Mouse (Mus musculus) heart, embryonic 10.5 days (tissue): ENCODE measurements around the gene Mybpc2. TPM values are rescaled to one million over a fixed set of nuclear protein-coding genes. Genes with fewer than 3 reads are reported as not detected.

Experiments used
- DNase-seq: peaks from one replicate; pipeline ENCODE4 v3.0.0-alpha.2; 2017; ENCODE audit warnings: low spot score
- H3K27ac ChIP-seq: fragments of 300-500 bp; sonication (generic); 2 replicates; pipeline ENCODE4 v1.5.1; 2016; ENCODE audit warnings: mild to moderate bottlenecking
- H3K27me3 ChIP-seq: fragments of 300-500 bp; sonication (generic); 2 replicates; pipeline ENCODE4 v1.6.1; 2016; ENCODE audit warnings: mild to moderate bottlenecking; ENCODE audit not compliant: poor library complexity, insufficient read depth, severe bottlenecking
- H3K36me3 ChIP-seq: fragments of 300-500 bp; sonication (generic); 2 replicates; pipeline ENCODE4 v1.6.1; 2016; ENCODE audit warnings: mild to moderate bottlenecking, moderate library complexity
- H3K4me1 ChIP-seq: fragments of 300-500 bp; sonication (generic); 2 replicates; pipeline ENCODE4 v1.6.1; 2016; ENCODE audit warnings: mild to moderate bottlenecking
- H3K4me3 ChIP-seq: fragments of 300-500 bp; sonication (generic); 2 replicates; pipeline ENCODE4 v1.5.1; 2016; ENCODE audit warnings: mild to moderate bottlenecking, moderate library complexity
- H3K9me3 ChIP-seq: fragments of 300-500 bp; sonication (generic); 2 replicates; pipeline ENCODE4 v1.6.1; 2016; ENCODE audit warnings: mild to moderate bottlenecking, moderate library complexity
- WGBS: fragments of 180-500 bp; shearing (Covaris S2); methylation state at CpG from one replicate; pipeline ENCODE4 v1.1.7; 2016; 5-methylcytosine and 5-hydroxymethylcytosine counted together
- polyA plus RNA-seq: library from polyadenylated mRNA; unstranded; fragments of >200 nt; fragmentation: Nextera tagmentation; extraction: Ambion mirVana; gene quantifications from 2 replicates; pipeline ENCODE4 v1.2.1, GENCODE M21; 2016

Gene Mybpc2
- polyA plus RNA-seq, 1 experiment from 2014 or later = 0.21 TPM

DNA sequence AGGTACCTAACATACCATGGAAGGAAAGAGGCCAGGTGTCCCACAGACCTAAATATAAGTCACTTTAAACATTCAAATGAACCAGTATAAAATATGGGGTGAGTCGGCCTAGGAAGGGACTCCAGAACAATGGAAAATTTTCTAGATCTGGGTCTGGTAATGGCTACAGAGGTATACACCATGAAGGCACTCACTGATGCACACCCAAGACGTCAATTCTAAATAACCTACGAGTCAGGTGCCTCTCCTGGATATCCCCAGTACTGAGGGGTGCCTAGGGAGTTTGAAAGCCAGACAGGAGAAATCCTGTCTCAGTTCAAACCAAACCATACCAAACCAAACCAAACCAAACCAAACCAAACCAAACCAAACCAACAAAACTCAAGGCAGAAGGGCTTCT lies 6.1 kb upstream of the Mybpc2 start:
- Histone ChIP-seq H3K4me3 (no peak overlapping the region), H3K36me3 (peaks cover 33% of the 10 kb centered on the region), H3K9me3 (no peaks in the 10 kb centered on the region), H3K27ac (no peak overlapping the region), H3K4me1 (peaks cover 17% of the 10 kb centered on the region), H3K27me3 (peaks cover 53% of the 10 kb centered on the region)
- WGBS = 76% methylated on average over 3 of the region's 3 CpGs
- no peak for DNase-seq

DNA sequence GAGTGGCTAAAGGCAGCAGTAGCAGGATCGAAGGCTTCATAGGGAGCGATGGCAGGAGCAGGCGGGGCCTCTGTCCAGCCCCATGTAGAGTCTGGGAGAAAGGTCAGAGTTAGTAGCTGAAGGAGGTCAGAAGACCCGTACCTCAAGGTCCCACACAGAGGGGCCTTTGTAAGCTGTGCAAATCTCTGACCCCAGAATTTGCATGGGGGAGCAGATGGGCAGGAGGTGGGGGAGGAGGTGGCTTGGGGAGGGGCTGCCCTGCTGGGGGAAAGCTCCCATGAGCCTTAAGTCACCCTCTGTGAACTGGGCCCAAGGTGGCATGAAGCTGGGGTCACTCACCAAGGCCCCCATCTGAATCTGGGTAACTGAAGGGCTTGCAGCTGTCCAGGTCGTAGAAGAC lies 5.1 kb upstream of the Mybpc2 start:
- H3K27me3 ChIP-seq = peaks cover 62% of the 10 kb centered on the region
- H3K4me1 ChIP-seq = peaks cover 23% of the 10 kb centered on the region
- H3K4me3 ChIP-seq = no peak overlapping the region
- WGBS = 67% methylated on average over 5 of the region's 5 CpGs
- no peak overlapping the region for H3K27ac ChIP-seq
- H3K36me3 ChIP-seq = peaks cover 23% of the 10 kb centered on the region
- no peak for DNase-seq
- H3K9me3 ChIP-seq = no peaks in the 10 kb centered on the region

DNA sequence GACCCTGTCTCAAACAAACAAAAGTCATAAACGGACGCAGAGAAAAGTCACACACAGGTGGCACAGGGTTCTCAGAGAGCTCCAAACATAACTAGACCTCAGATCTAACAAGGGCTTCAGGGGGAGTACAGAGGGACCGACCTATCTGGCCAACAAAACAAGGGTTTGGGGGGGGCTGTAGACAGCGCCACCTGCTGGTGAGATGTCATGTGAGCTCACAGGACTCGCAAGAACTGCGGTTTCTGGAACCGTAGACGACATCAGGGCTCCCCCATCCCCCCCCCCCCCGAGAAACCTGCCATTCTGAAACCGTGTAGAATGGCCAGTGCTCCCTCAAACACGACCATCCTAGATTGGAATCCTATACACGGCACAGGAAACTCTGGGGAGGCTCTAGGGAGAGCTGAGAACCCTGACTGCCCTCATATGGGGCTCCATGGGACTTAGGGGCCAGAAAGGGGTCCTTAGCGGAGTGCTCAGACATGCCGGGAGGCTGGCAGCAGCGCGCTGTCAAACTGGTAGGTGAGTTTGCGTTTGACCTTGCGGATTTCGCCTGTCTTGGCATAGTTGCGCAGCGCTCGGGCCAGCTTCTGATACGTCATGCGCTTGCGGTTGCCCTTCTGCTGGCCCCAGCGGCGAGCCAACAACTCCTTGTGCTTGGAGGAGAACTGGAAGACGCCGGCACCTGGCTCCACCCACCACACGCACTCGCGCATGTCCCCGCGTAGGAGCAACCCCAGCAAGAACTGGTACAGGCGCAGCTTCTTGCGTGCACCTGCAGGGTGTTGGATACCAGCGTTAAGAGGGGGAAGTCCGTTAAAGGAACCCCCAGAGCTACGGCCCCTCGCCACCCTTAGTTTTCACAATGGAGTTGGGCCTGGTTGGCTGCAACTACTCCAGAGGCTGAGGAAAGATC lies 3.3 kb upstream of the Mybpc2 start:
- H3K36me3 ChIP-seq = peaks cover 6% of the 10 kb centered on the region
- H3K9me3 ChIP-seq = no peaks in the 10 kb centered on the region
- H3K4me1 ChIP-seq = peaks cover 23% of the 10 kb centered on the region
- H3K27me3 ChIP-seq = peaks cover 80% of the 10 kb centered on the region
- 6% methylated on average over 40 of the region's 40 CpGs for WGBS
- H3K4me3 ChIP-seq = peak overlapping the region; percentile 58
- peak; percentile 88 for DNase-seq
- peak overlapping the region; percentile 79 for H3K27ac ChIP-seq

DNA sequence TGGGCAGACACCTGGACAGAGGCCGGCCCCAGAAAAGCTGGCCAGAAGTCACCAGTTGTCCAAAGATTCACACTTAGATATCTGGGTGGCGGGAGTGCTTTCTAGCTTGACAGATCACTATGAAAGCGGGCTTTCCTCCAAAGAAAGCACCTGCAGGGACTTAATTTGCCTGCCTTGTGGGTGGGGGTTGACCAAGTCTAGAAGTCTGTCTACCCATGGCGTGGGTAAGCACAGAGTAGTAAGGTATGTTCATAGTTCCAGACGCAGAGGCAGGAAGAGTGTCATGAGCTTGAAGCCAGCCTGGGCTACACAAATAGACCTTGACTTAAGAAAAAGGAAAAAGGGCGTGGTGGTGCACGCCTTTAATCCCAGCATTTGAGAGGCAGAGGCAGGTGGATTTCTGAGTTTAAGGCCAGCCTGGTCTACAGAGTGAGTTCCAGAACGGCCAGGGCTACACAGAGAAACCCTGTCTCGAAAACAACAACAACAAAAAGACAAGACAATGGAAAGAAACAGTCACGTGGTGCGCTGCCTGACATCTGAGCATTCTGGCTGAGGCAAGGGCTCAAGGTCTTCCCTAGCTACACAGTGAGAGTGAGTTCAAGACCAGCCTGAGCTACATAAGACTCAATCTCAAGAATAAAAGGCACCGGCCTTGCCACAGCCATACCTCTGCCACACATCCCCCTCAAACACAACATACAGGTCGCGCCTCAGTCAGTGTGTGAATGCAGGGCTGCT lies 2.1 kb upstream of the Mybpc2 start:
- peaks cover 29% of the 10 kb centered on the region for H3K4me1 ChIP-seq
- H3K9me3 ChIP-seq = no peaks in the 10 kb centered on the region
- H3K4me3 ChIP-seq = no peak overlapping the region
- peaks cover 92% of the 10 kb centered on the region for H3K27me3 ChIP-seq
- no peak for DNase-seq
- H3K36me3 ChIP-seq = no peaks in the 10 kb centered on the region
- H3K27ac ChIP-seq = no peak overlapping the region
- WGBS = 83% methylated on average over 14 of the region's 14 CpGs

DNA sequence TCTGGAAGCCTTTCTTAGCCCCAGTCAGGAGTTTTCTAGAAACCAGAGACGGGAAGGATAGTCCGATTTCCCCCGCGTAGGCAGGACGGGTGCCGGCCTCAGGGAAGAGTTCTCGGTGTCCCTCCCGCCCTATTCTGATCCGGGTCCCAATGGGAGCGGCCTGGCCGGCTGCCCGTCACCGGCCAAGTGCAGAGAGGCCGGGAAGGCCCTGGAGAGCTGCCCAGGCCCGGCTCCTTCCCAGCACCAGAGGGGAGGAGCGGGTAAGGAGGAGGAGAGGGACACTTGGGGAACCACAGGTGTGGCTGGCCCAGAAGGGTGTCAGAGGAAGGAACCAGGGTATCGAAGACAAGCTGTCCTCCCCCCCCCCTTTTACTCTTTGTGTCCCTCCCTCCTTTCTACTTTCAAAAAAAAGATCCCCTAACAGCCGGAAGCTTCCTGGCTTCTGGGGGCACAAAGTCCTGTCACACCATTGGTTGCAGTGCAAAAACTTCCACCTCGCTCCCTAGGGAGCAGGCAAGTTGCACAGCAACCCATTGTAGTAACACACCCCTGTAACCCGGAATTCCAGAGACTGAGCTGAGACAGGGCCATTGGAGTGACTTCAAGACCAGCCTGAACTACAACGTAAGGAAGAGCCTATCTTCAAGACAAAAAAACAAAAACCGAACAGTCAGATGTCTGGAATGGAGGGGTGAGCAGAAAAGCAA lies 823 bp upstream of the Mybpc2 start:
- Histone ChIP-seq H3K27ac (peak overlapping the region; percentile 62; the same call in 1 of the 2 replicates), H3K9me3 (no peaks in the 10 kb centered on the region), H3K4me1 (peaks cover 30% of the 10 kb centered on the region), H3K27me3 (peaks cover 95% of the 10 kb centered on the region), H3K4me3 (peak overlapping the region; percentile 29; the same call in 1 of the 2 replicates), H3K36me3 (no peaks in the 10 kb centered on the region)
- WGBS = 14% methylated on average over 22 of the region's 22 CpGs
- no peak for DNase-seq

DNA sequence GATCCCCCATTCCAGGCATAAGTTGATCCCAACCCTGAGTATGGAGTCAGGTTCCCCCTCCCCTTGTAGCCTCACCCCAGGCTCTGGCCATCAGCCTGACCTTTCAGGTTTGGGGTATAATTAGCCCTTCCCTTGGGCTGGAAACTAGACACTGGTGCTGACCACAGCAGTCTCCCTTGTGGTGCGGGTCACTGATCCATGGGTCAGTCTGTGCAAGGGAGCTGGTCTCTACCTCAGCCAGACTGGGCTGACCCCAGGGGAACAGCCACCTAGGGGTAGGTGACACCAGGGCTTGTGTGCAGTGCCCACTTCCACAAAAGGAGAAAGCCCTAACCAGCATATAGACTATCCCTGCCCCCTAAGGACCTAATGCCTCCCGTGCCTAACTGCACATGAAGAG lies 1.4 kb downstream of the Mybpc2 start:
- Histone ChIP-seq H3K27ac (no peak overlapping the region), H3K36me3 (no peaks in the 10 kb centered on the region), H3K9me3 (no peaks in the 10 kb centered on the region), H3K27me3 (peaks cover 82% of the 10 kb centered on the region), H3K4me1 (peaks cover 23% of the 10 kb centered on the region), H3K4me3 (no peak overlapping the region)
- DNase-seq = no peak
- WGBS = 70% methylated on average over 2 of the region's 2 CpGs

DNA sequence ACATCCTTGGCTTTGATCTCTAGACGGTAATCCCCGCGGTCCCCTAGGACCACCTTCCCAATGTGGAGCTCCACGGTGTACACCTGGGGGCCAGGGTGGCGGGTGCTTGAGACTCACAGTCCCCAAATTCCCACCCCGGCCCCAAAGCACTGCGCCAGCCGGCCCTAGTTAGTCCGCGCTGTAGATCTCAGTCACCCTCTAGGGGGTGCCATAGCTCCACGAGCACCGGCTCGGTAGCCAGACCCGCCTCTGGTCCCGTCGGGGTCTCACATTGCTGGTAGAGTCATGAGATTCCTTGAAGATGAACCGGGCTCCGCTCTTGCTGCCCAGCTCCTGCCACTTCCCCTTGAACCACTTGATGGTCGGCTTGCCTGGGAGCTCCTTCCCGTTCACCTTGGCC lies 2.7 kb downstream of the Mybpc2 start:
- whole genome bisulfite sequencing = 3% methylated on average over 20 of the region's 20 CpGs
- H3K36me3 ChIP-seq = no peaks in the 10 kb centered on the region
- peaks cover 77% of the 10 kb centered on the region for H3K27me3 ChIP-seq
- H3K4me1 ChIP-seq = peaks cover 17% of the 10 kb centered on the region; the same call in 1 of the 2 replicates
- H3K4me3 ChIP-seq = peak overlapping the region; percentile 42
- DNase-seq = no peak
- no peaks in the 10 kb centered on the region for H3K9me3 ChIP-seq
- no peak overlapping the region for H3K27ac ChIP-seq

DNA sequence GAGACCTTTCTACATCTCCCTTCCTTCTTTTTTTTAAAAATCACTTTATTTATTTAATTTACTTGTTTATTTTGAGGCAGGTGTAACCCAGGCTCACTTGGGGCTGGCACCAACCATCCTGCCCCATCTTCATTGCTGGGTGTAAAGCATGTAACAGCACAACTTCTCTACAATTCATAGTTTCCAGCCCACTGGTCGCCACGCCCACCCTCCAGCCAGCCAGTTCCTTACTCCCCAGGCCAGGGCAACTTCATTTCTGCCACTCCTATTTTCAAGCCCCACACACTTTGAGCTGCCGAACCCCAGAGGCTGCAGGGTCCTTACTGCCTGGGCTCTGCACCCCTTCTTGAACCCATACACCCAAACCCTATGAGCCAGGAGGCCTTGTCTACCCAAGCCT lies 3.5 kb downstream of the Mybpc2 start:
- H3K27ac ChIP-seq = no peak overlapping the region
- H3K4me3 ChIP-seq = no peak overlapping the region
- H3K27me3 ChIP-seq = peaks cover 75% of the 10 kb centered on the region
- no peak for DNase-seq
- peaks cover 17% of the 10 kb centered on the region; the same call in 1 of the 2 replicates for H3K4me1 ChIP-seq
- WGBS = 58% methylated on average over 3 of the region's 3 CpGs
- no peaks in the 10 kb centered on the region for H3K9me3 ChIP-seq
- no peaks in the 10 kb centered on the region for H3K36me3 ChIP-seq

DNA sequence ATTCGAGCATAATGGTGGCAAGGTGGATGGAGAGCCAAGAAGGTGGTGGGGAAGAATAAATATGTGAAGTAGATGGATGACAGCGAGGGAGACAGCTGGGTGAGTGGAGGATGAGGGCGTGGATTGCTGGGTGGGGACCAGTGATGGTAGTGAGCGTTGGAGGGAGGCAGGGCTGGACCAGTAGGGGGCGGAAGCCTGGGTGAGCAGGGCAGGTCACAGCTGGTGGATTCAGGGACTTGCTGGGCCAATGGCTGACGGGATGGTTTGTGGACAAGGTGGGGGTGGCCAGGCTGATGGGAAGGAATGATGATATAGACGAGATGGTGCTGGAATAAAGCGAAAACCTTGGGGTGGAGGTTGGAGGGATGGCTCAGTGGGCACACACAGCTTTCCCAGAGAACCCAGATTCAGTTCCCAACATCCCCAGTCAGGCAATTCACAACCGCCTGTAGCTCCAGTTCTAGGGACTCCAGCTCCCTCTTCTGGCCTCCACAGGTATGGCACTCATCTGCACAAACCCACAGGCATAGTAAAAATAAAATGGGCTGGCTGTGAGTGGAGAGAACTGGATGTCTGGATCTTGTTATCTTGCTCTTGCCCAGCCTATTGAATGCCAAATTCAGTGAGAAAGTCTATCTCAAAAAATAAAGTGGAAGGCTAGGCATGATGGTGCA lies 5.1 kb downstream of the Mybpc2 start:
- Histone ChIP-seq H3K9me3 (no peaks in the 10 kb centered on the region), H3K27me3 (peaks cover 71% of the 10 kb centered on the region), H3K36me3 (no peaks in the 10 kb centered on the region), H3K27ac (no peak overlapping the region), H3K4me3 (no peak overlapping the region), H3K4me1 (peaks cover 11% of the 10 kb centered on the region; the same call in 1 of the 2 replicates)
- WGBS = 65% methylated on average over 9 of the region's 9 CpGs
- no peak for DNase-seq

DNA sequence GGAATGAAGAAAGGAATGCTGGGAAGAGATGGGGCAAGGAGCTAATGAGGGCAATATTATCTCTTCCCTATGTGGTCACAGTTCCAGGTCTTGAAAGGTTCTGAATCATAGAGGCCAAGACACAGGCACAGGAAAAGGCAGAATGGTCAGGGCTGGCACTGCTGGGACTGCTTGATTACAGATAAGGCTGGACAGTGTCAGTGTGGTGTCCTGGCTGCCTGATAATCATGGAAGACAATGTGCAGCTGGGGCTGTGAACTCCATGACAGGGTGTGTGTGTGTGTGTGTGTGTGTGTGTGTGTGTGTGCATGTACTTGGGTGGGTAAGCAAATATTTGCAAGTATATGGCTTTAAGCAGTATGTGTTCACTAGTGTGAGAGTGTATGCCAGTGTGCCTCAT lies 17.0 kb downstream of the Mybpc2 start:
- Histone ChIP-seq H3K36me3 (no peaks in the 10 kb centered on the region), H3K4me3 (no peak overlapping the region), H3K9me3 (peaks cover 3% of the 10 kb centered on the region), H3K27me3 (peaks cover 48% of the 10 kb centered on the region), H3K4me1 (0 out of 2 replicates have a peak, but pooled peaks cover 5% of the 10 kb centered on the region), H3K27ac (peak overlapping the region; percentile 14; the same call in 1 of the 2 replicates)
- peak; percentile 86 for DNase-seq

DNA sequence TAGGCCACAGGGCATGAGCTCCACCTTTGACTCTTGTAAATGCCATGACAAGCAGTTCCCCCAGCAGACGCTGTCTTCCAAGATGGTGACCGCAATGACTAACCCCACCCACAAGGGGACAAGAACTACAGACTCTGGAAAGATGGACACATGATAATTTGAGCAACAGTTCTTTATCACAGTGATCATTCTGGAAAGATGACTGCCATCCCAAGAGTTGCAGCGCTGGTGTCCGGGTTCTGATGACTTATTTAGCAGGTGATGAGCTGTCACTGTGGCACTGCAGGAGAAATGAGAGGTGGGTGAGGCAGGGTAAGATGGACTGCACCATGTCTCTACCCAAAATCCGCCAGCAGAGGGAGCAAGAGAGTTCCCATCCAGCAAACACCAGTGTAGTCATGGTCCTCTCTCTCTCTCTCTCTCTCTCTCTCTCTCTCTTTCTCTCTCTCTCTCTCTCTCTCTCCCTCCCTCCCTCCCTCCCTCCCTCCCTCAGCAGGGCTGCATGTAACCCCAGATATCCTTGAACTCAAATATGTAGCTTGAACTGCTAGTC lies 22.8 kb downstream of the Mybpc2 start:
- no peak overlapping the region for H3K27ac ChIP-seq
- no peaks in the 10 kb centered on the region for H3K4me1 ChIP-seq
- peaks cover 28% of the 10 kb centered on the region for H3K27me3 ChIP-seq
- no peak overlapping the region for H3K4me3 ChIP-seq
- WGBS = 39% methylated on average over 5 of the region's 5 CpGs
- H3K36me3 ChIP-seq = no peaks in the 10 kb centered on the region
- DNase-seq = no peak
- H3K9me3 ChIP-seq = no peaks in the 10 kb centered on the region

DNA sequence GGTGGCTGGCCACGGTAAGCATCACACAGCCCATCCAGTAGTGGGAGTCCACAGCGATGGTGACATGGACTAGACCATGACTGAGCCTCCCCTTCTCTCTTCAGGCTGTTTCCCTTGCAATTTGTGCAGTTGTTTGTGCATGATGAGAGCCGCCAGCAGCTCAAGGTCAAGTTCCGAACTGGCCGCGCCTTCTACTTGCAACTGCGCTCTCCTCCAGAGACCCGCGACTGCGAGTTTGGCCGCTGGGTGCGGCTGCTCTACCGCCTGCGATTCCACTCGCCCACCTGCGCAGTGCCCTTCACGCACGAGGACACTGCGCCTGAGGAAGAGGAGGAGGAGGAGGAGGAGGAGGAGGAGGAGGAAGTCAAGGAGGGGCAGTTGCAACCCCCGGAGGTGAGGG lies 24.4 kb downstream of the Mybpc2 start:
- WGBS = 41% methylated on average over 20 of the region's 20 CpGs
- no peak overlapping the region for H3K27ac ChIP-seq
- no peak overlapping the region for H3K4me3 ChIP-seq
- no peaks in the 10 kb centered on the region for H3K9me3 ChIP-seq
- peaks cover 23% of the 10 kb centered on the region for H3K27me3 ChIP-seq
- H3K36me3 ChIP-seq = no peaks in the 10 kb centered on the region
- H3K4me1 ChIP-seq = peaks cover 7% of the 10 kb centered on the region; the same call in 1 of the 2 replicates
- DNase-seq = no peak
